Mouse (Mus musculus): ENCODE data around the gene Dnaic2.

- TF ChIP-seq CTCF (IDR thresholded peaks at IDR 0.05; ENCODE audit: borderline replicate concordance, control insufficient read depth, extremely low read depth, insufficient read depth, low read length, poor library complexity) = no peak
- TF ChIP-seq POLR2A (IDR thresholded peaks at IDR 0.05; ENCODE audit: control insufficient read depth, extremely low read depth, insufficient read depth, low read length, poor library complexity) = no peak
These were observed 2.7 kb downstream of the Dnaic2 start for GRCm38 (mm10) chr11:114729832-114730363.
